Mouse (Mus musculus) stomach, embryonic 16.5 days (tissue): ENCODE data around the gene Atxn10. TPM values are rescaled to one million over a fixed set of nuclear protein-coding genes. Genes with fewer than 3 reads are reported as not detected.

ENCODE experiments used
- ATAC-seq: fragments of 200-750 bp; cut with Nextera tagmentation; 2 replicates; pipeline ENCODE4 v1.8.0; 2017; ENCODE audit warnings: moderate number of reproducible peaks, moderate TSS enrichment; ENCODE audit not compliant: insufficient read depth, low FRiP score
- H3K27ac ChIP-seq: fragments of 300-500 bp; sonication (generic); 2 replicates; pipeline ENCODE4 v1.5.1; 2014; ENCODE audit warnings: low read length
- H3K27me3 ChIP-seq: fragments of 300-500 bp; sonication (generic); 2 replicates; pipeline ENCODE4 v1.6.1; 2014; ENCODE audit warnings: low read length, control low read depth, mixed read lengths; ENCODE audit not compliant: control insufficient read depth, insufficient read depth
- H3K36me3 ChIP-seq: fragments of 300-500 bp; sonication (generic); 2 replicates; pipeline ENCODE4 v1.6.1; 2014; ENCODE audit warnings: low read length; ENCODE audit not compliant: control insufficient read depth, insufficient read depth
- H3K4me1 ChIP-seq: fragments of 300-500 bp; sonication (generic); 2 replicates; pipeline ENCODE4 v1.6.1; 2014; ENCODE audit warnings: low read length, control low read depth, mixed read lengths; ENCODE audit not compliant: control insufficient read depth, insufficient read depth
- H3K4me2 ChIP-seq: fragments of 300-500 bp; sonication (generic); 2 replicates; pipeline ENCODE4 v1.6.1; 2014; ENCODE audit warnings: low read depth, low read length, mixed read lengths
- H3K4me3 ChIP-seq: fragments of 300-500 bp; sonication (generic); replicated peaks from 2 replicates; pipeline ENCODE4 v1.5.1; 2014; ENCODE audit warnings: mild to moderate bottlenecking, low read length
- H3K9ac ChIP-seq: fragments of 300-500 bp; sonication (generic); 2 replicates; pipeline ENCODE4 v1.6.1; 2014; ENCODE audit warnings: low read length
- H3K9me3 ChIP-seq: fragments of 300-500 bp; sonication (generic); replicated peaks from 2 replicates; pipeline ENCODE4 v1.6.1; 2016; ENCODE audit warnings: low read length, control low read depth; ENCODE audit not compliant: control insufficient read depth
- WGBS: fragments of 180-500 bp; shearing (Covaris S2); extraction: QIAGEN DNeasy Blood & Tissue Kit; methylation state at CpG from one replicate; pipeline ENCODE4 v1.1.7; 2014; 5-methylcytosine and 5-hydroxymethylcytosine counted together
- polyA plus RNA-seq: library from polyadenylated mRNA; unstranded; fragments of >200 nt; fragmentation: Nextera tagmentation; extraction: Ambion mirVana; gene quantifications from 2 replicates; pipeline ENCODE4 v1.2.1, GENCODE M21; 2015

The Atxn10 gene
- polyA plus RNA-seq, 1 experiment from 2014 or later, result 215 TPM

DNA sequence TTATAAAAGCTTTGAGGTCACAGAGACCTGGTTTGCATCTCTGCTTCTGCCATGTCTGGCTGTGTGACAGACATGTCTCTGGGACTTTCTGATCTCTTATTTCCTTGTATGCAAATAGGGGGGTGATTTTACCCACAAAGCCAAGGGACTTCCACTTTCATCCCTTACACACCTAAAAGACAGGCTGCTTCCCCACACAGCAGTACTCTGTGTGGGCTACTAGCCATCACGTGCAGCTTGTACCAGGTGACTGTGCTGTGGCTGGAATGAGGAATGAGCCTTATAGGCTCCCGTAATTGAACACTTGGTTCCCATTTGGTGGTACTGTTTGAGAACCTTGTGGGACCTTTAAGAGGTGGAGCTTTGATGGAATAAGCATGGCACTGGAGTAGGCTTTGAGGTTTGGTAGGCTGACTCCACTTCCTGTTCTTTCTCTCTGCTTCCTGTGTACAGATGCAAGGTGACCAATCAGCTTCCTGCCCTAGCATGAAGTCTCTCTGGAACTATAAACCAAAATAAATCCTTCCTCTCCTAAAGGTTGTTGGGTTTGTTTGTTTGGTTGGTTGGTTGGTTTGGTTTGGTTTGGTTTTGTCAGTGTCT, 28.9 kb upstream of the Atxn10 start:
- Histone ChIP-seq H3K9me3 (peaks cover 4% of the 10 kb centered on the region), H3K27ac (no peak overlapping the region), H3K4me2 (no peak overlapping the region), H3K4me3 (no peak overlapping the region), H3K9ac (no peak overlapping the region), H3K4me1 (0 out of 2 replicates have a peak, but pooled peaks cover 3% of the 10 kb centered on the region), H3K27me3 (no peaks in the 10 kb centered on the region), H3K36me3 (no peaks in the 10 kb centered on the region)
- WGBS, result 91% methylated on average over 2 of the region's 2 CpGs
- ATAC-seq, result no peak

DNA sequence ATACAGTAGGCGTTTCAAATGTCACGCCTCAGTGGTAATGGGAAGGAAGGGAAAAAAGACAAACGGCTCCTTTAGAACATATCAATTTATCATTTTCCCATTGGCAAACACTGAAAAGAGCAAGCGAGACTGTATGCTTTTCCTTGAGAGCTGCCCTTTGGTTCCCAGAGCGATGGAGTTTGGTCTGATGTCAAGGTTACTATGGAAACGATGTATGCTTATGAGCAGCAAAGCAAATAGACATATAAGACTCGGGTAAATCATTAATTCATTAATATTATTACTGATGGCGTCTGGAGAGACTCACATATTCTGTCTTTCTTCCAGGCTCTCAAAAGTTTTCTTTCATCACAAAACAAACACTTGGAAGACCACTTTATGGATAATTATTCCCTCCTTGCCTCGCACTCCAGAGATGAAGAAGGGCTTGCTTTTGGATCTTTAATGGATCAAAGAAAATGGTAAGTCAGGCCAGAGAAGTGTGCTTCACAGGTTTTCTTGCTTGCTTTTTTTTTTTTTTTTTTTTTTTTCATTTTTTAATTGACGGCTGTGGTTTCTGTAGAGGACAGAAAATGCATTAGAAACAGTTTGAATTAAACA, 24.9 kb upstream of the Atxn10 start:
- no peak overlapping the region for H3K4me2 ChIP-seq
- no peak overlapping the region for H3K4me3 ChIP-seq
- H3K27me3 ChIP-seq, result no peaks in the 10 kb centered on the region
- H3K27ac ChIP-seq, result no peak overlapping the region
- H3K4me1 ChIP-seq, result 0 out of 2 replicates have a peak, but pooled peaks cover 3% of the 10 kb centered on the region
- no peak overlapping the region for H3K9ac ChIP-seq
- ATAC-seq, result peak; percentile 70
- WGBS, result 43% methylated on average over 10 of the region's 10 CpGs
- no peaks in the 10 kb centered on the region for H3K36me3 ChIP-seq
- H3K9me3 ChIP-seq, result peaks cover 4% of the 10 kb centered on the region

DNA sequence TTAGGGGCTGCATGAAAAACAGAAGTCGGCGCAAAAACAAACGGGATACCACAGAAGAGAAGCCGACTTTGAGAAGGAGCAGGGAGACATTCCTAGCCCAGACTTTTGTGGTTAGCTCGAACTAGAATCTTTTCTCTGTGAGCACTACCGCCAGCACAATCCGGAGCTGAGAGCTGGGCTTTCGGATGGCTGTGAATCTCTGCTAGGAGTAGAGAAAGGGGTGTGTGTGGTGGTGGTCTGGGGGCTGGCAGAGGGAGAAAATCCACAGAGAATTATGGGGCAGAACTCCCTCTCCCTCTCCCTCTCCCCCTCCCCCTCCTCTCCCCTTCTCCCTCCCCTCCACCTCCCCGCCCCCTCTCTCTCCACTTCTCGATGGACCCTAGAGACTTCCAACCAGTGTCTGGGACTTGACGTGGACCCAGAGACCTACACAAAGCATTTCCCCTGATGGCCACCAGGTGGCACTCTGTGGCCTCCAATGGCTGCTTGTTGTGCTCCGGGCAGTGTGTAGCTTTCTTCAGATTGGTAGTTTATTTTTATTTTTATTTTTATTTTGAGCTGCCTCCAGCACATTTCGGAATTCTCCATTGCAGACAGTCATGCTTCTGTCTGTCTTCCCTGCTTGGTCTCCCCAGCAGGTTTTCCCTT, 20.5 kb upstream of the Atxn10 start:
- Histone ChIP-seq H3K4me3 (no peak overlapping the region), H3K4me2 (no peak overlapping the region), H3K36me3 (no peaks in the 10 kb centered on the region), H3K27me3 (no peaks in the 10 kb centered on the region), H3K27ac (no peak overlapping the region), H3K9me3 (no peaks in the 10 kb centered on the region), H3K9ac (no peak overlapping the region), H3K4me1 (no peaks in the 10 kb centered on the region)
- 0 out of 2 replicates have a peak, but pooled peaks have one; percentile 63 for ATAC-seq
- 34% methylated on average over 12 of the region's 13 CpGs for WGBS

DNA sequence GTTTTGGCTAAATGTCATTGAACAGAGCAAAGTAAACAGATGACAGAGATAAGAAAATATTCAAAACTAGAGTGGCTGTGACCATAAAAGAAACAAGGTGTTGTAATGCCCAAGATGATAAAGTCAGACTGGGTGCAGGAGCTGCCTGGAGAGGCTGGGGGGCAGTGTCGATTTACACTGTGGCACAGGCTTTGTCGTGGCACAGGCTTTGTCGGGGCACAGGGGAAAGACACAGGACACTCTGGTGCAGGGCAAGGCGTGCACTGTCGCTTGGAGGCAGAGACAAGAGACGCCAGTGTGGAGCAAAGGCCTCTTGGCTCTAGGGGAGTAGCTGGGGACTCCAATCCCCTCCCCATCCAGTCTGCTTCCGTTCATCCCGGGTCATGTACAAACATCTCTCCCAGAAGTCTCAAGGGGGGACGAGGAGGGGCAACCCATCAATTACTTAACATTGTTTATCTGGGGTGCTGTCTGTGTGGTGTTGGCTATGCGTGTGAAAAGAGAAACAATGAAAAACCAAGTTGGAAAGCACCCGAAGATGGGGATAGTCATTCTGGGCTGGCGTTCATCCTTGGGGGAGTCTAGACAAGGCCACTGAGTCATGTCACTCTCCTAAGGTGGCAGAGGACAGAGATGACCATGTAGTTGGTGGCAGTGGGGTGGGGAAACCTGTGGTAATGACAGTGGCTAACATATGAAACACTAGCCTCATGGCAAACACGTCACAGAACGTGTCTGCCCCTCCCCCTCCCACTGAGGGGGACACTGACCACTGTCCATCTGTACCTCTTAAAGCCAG, 19.5 kb upstream of the Atxn10 start:
- Histone ChIP-seq H3K9me3 (no peaks in the 10 kb centered on the region), H3K9ac (no peak overlapping the region), H3K27me3 (no peaks in the 10 kb centered on the region), H3K4me1 (no peaks in the 10 kb centered on the region), H3K4me2 (no peak overlapping the region), H3K27ac (no peak overlapping the region), H3K4me3 (no peak overlapping the region), H3K36me3 (no peaks in the 10 kb centered on the region)
- no peak for ATAC-seq
- 35% methylated on average over 14 of the region's 14 CpGs for WGBS

DNA sequence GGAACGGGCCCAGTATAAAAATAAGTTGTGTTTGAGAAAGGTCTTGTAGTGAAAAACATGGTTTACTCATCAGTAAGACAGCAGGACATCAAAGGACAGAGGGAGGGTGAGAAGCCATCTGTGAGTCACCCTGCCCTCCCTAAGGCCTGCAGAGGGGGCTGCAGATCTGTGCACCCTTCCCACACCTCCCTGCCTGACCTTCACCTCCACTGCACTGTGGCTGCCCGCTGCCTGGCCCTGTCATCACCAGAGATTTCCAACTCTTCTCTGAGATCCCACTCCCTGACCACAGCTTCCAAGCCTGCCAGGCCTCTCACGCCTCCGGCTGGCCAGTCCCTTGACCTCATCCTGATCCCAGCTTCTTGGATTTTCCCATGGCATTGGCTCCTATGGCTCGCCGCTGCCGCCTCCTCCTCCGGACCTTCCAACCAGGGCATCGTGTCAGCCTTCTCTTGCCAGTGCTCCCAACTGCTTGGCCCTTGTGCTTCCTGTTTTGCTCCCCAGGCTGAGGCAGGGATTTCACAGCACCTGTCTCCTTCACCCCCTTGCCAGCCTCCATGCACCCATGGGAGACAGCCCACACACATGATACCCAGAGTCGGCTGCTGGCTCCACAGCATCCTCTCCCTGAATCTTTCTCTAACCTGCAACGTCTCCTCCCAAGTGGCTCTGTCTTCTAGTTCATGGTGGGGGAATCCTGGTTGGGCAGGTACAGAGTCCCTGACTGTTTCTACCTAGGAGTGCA, 15.9 kb upstream of the Atxn10 start:
- Histone ChIP-seq H3K4me2 (no peak overlapping the region), H3K36me3 (no peaks in the 10 kb centered on the region), H3K4me1 (no peaks in the 10 kb centered on the region), H3K4me3 (no peak overlapping the region), H3K9me3 (no peaks in the 10 kb centered on the region), H3K27ac (no peak overlapping the region), H3K27me3 (no peaks in the 10 kb centered on the region), H3K9ac (no peak overlapping the region)
- no peak for ATAC-seq
- 74% methylated on average over 11 of the region's 11 CpGs for WGBS

DNA sequence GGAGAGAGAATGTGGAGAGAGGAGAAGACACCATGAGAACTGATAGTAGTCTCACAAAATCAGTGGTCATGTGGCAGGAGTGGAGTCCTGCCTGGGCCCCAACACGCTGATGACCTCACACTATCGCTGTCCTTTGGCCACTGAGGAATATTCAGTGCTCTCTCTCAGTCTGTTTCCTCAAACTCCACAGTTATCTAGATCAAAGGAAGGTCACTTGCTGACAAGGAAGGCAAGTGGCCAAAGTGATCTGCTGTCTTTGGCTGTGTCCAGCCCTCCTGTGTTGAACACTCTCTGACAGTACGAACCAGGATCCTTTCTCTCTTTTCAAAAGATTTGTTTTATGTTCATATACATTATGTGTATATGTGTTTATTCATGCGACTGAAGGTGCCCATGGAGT, 12.8 kb upstream of the Atxn10 start:
- no peaks in the 10 kb centered on the region for H3K4me1 ChIP-seq
- no peak overlapping the region for H3K4me2 ChIP-seq
- no peak for ATAC-seq
- no peaks in the 10 kb centered on the region for H3K9me3 ChIP-seq
- no peaks in the 10 kb centered on the region for H3K27me3 ChIP-seq
- H3K27ac ChIP-seq, result no peak overlapping the region
- 83% methylated on average over 4 of the region's 4 CpGs for WGBS
- H3K4me3 ChIP-seq, result no peak overlapping the region
- no peak overlapping the region for H3K9ac ChIP-seq
- H3K36me3 ChIP-seq, result no peaks in the 10 kb centered on the region

DNA sequence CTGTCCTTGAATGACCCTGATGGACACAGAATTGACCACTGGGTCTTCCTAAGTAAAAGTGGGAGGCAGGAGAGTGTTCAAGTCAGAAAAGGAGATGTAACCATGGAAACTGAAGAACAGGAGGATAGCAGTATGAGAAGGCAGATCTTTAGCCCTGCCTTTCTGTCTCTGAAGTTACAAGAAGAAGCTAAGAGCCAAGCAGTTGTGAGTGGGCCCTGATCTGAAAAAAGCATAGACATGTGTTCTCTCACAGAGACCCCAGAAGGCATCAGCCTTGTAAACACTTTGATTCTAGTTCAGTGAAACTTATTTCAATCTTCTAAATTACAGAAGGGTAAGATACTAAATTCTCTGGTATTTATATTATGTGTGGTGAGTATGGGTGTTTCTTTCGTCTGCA, 11.6 kb upstream of the Atxn10 start:
- ATAC-seq, result no peak
- Histone ChIP-seq H3K9ac (no peak overlapping the region), H3K4me1 (no peaks in the 10 kb centered on the region), H3K27ac (no peak overlapping the region), H3K9me3 (no peaks in the 10 kb centered on the region), H3K27me3 (no peaks in the 10 kb centered on the region; the same call in 1 of the 2 replicates), H3K4me2 (no peak overlapping the region), H3K4me3 (no peak overlapping the region), H3K36me3 (no peaks in the 10 kb centered on the region)
- WGBS, result 87% methylated on average over 1 of the region's 1 CpGs

DNA sequence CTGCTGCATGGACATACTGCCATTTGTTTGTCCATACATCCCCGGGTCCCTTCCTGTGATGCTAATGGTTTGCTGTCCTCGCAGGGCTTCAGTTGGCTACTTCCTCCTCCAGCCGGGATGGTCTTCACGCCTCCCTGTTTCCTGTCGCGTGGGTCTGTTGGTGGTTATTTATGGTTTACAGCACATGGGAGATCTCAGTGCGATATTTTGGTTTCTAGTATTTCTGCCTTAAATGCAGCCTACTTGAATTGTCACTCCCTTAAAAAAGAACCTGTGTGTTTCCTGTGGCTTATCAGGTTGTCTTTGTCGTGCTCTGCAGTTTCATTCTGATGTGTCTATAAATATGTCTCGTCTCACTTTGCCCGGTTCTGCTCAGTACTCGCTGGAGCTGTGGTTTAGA, 8.2 kb upstream of the Atxn10 start:
- Histone ChIP-seq H3K9me3 (no peaks in the 10 kb centered on the region), H3K4me2 (no peak overlapping the region), H3K4me1 (no peaks in the 10 kb centered on the region), H3K9ac (no peak overlapping the region), H3K27ac (no peak overlapping the region), H3K36me3 (no peaks in the 10 kb centered on the region), H3K4me3 (no peak overlapping the region), H3K27me3 (no peaks in the 10 kb centered on the region; the same call in 1 of the 2 replicates)
- 47% methylated on average over 11 of the region's 11 CpGs for WGBS
- no peak for ATAC-seq
